Comparison of ENCODE assay signal across 8 mouse cellular contexts in the genomic region with DNA sequence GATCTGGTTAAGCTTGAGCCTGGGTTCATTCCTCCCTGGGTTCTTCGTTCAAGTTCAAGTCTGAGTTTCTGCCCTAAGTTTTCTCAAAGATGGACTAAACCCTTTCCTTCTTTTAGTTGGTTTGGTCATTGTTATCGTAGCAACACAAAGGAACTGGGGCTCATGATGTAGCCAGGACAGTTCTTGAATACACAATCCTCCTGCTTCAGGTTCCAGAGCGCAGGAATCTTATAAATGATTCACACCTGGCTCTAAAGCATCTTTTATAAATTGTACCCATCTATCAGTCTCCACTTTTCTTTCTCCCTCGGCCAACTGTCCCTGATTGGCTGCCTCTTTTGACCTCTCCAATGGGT. TPM values are rescaled to one million over a fixed set of nuclear protein-coding genes. Genes with fewer than 3 reads are reported as not detected.
A peak's percentile ranks its signal among the peaks of the same experiment; 100 is the strongest.
DNase-seq lines count a peak whose midpoint lies in the region; ATAC-seq and TF ChIP-seq lines count a peak whose summit lies in the region.

No protein-coding gene starts in this region.

- no peak for DNase-seq in layer of hippocampus, adult 2 months (ENCODE audit: low spot score in 2 of 2)
- DNase-seq in layer of hippocampus, adult 9-11 months = no peak
- DNase-seq in intestine, embryonic 14.5 days (ENCODE audit: low spot score) = no peak
- no peak for DNase-seq in midbrain, postnatal 0 days (ENCODE audit: low spot score)
- DNase-seq in adrenal gland, postnatal 14 days = no peak
- DNase-seq in left cerebral cortex, postnatal 14 days (ENCODE audit: low spot score in 2 of 2) = no peak

- intact Hi-C loops in left cerebral cortex, postnatal 14 days (cut with DNase I) = loop anchor here (10.0 kb wide), 1 partner anchor 169 kb away; a partner anchor contains a TSS

- H3K9me3 ChIP-seq in embryonic facial prominence, embryonic 12.5 days = no peaks in the 10 kb centered on the region
- H3K9me3 ChIP-seq in intestine, embryonic 14.5 days (ENCODE audit: control insufficient read depth, low read length) = no peaks in the 10 kb centered on the region
- no peaks in the 10 kb centered on the region for H3K9me3 ChIP-seq in midbrain, postnatal 0 days (ENCODE audit: low read length)

- H3K27me3 ChIP-seq in embryonic facial prominence, embryonic 12.5 days = no peaks in the 10 kb centered on the region
- H3K27me3 ChIP-seq in intestine, embryonic 14.5 days (replicated peaks; ENCODE audit: control insufficient read depth, insufficient read depth, low read length) = no peaks in the 10 kb centered on the region
- no peaks in the 10 kb centered on the region for H3K27me3 ChIP-seq in midbrain, postnatal 0 days (ENCODE audit: insufficient read depth, low read length)

- H3K4me2 ChIP-seq in embryonic facial prominence, embryonic 12.5 days (replicated peaks) = peak overlapping the region; percentile 78
- H3K4me2 ChIP-seq in intestine, embryonic 14.5 days (ENCODE audit: low read length) = peak overlapping the region; percentile 82
- peak overlapping the region; percentile 77 for H3K4me2 ChIP-seq in midbrain, postnatal 0 days (ENCODE audit: low read depth, low read length, poor library complexity, severe bottlenecking)

- peak overlapping the region; percentile 95; the same call in 1 of the 2 replicates for H3K9ac ChIP-seq in embryonic facial prominence, embryonic 12.5 days
- H3K9ac ChIP-seq in intestine, embryonic 14.5 days (ENCODE audit: low read length) = peak overlapping the region; percentile 94
- H3K9ac ChIP-seq in midbrain, postnatal 0 days (replicated peaks; ENCODE audit: low read length, poor library complexity, severe bottlenecking) = peak overlapping the region; percentile 99

- no peak for TF ChIP-seq CTCF in layer of hippocampus, adult 2 months (conservative IDR thresholded peaks at IDR 0.05)
- TF ChIP-seq CTCF in midbrain, postnatal 0 days (IDR thresholded peaks at IDR 0.05) = no peak

- peak overlapping the region; percentile 99 for H3K27ac ChIP-seq in layer of hippocampus, adult 2 months
- H3K27ac ChIP-seq in embryonic facial prominence, embryonic 12.5 days = peak overlapping the region; percentile 95
- peak overlapping the region; percentile 95 for H3K27ac ChIP-seq in intestine, embryonic 14.5 days (ENCODE audit: low read depth)
- peak overlapping the region; percentile 98 for H3K27ac ChIP-seq in midbrain, postnatal 0 days (ENCODE audit: low read depth, low read length)

- no peak for ATAC-seq in embryonic facial prominence, embryonic 12.5 days (ENCODE audit: insufficient number of reproducible peaks, insufficient read depth, low FRiP score, low TSS enrichment)
- ATAC-seq in intestine, embryonic 14.5 days (replicated peaks; ENCODE audit: low FRiP score, low TSS enrichment, low read depth) = no peak
- no peak for ATAC-seq in midbrain, postnatal 0 days (ENCODE audit: low FRiP score)
- ATAC-seq in cerebellum, adult (ENCODE audit: insufficient number of reproducible peaks, low FRiP score, low TSS enrichment) = no peak

- peak overlapping the region; percentile 70 for H3K4me3 ChIP-seq in layer of hippocampus, adult 2 months
- peak overlapping the region; percentile 97 for H3K4me3 ChIP-seq in embryonic facial prominence, embryonic 12.5 days
- H3K4me3 ChIP-seq in intestine, embryonic 14.5 days (ENCODE audit: low read depth, low read length) = peak overlapping the region; percentile 88
- H3K4me3 ChIP-seq in midbrain, postnatal 0 days (ENCODE audit: low read depth, low read length) = peak overlapping the region; percentile 94

- peaks cover 25% of the 10 kb centered on the region for H3K36me3 ChIP-seq in embryonic facial prominence, embryonic 12.5 days
- H3K36me3 ChIP-seq in intestine, embryonic 14.5 days (ENCODE audit: control insufficient read depth, insufficient read depth, low read length) = peaks cover 28% of the 10 kb centered on the region
- H3K36me3 ChIP-seq in midbrain, postnatal 0 days (ENCODE audit: insufficient read depth, low read length) = peaks cover 15% of the 10 kb centered on the region

- peaks cover 14% of the 10 kb centered on the region for H3K4me1 ChIP-seq in embryonic facial prominence, embryonic 12.5 days
- H3K4me1 ChIP-seq in intestine, embryonic 14.5 days (replicated peaks; ENCODE audit: control insufficient read depth, insufficient read depth, low read length) = peaks cover 24% of the 10 kb centered on the region
- H3K4me1 ChIP-seq in midbrain, postnatal 0 days (ENCODE audit: insufficient read depth, low read length) = peaks cover 9% of the 10 kb centered on the region; the same call in 1 of the 2 replicates

- WGBS in embryonic facial prominence, embryonic 12.5 days = 48% methylated on average over 4 of the region's 4 CpGs
- WGBS in intestine, embryonic 14.5 days = 47% methylated on average over 4 of the region's 4 CpGs
- 37% methylated on average over 4 of the region's 4 CpGs for WGBS in midbrain, postnatal 0 days

RNA-seq across cellular contexts. Expression of a gene that starts 0.8 kb away (rescaled TPM):
- 10 to 100 TPM; 50.6 to 51.6 TPM for total RNA-seq in layer of hippocampus, adult 2 months (2021)
- 14.8 and 15.4 TPM in 2 replicates for polyA plus RNA-seq in embryonic facial prominence, embryonic 12.5 days (2016; fragmentation: Nextera tagmentation; extraction: Ambion mirVana)
- 12.1 and 13.3 TPM in 2 replicates for polyA plus RNA-seq in intestine, embryonic 14.5 days (2014; fragmentation: Nextera tagmentation; extraction: Ambion mirVana)
- total RNA-seq in midbrain, postnatal 0 days (2014; rRNA removed) = 43.6 and 49.1 TPM in 2 replicates
- polyA plus RNA-seq in midbrain, postnatal 0 days (2015; fragmentation: Nextera tagmentation; extraction: Ambion mirVana) = 7.8 and 9.9 TPM in 2 replicates
- total RNA-seq in adrenal gland, postnatal 14 days (2021) = 66.7 and 66.9 TPM in 2 replicates
- total RNA-seq in left cerebral cortex, postnatal 14 days (2021) = 10 to 100 TPM; 80.3 to 84.3 TPM

RNA-seq across cellular contexts. Expression of a gene that starts 7.3 kb away (rescaled TPM):
- 10 to 100 TPM; 48.6 to 49.2 TPM for total RNA-seq in layer of hippocampus, adult 2 months (2021)
- 15.0 and 17.9 TPM in 2 replicates for polyA plus RNA-seq in embryonic facial prominence, embryonic 12.5 days (2016; fragmentation: Nextera tagmentation; extraction: Ambion mirVana)
- 11.0 and 15.7 TPM in 2 replicates for polyA plus RNA-seq in intestine, embryonic 14.5 days (2014; fragmentation: Nextera tagmentation; extraction: Ambion mirVana)
- 42.8 and 53.2 TPM in 2 replicates for total RNA-seq in midbrain, postnatal 0 days (2014; rRNA removed)
- polyA plus RNA-seq in midbrain, postnatal 0 days (2015; fragmentation: Nextera tagmentation; extraction: Ambion mirVana) = 51.7 and 56.4 TPM in 2 replicates
- 103 and 111 TPM in 2 replicates for total RNA-seq in adrenal gland, postnatal 14 days (2021)
- total RNA-seq in left cerebral cortex, postnatal 14 days (2021) = 10 to 100 TPM; 72.0 to 74.4 TPM

RNA-seq across cellular contexts. Expression of a gene that starts 25.0 kb away (rescaled TPM):
- total RNA-seq in layer of hippocampus, adult 2 months (2021) = under 1 TPM in 1 of 2 experiments, not detected in 1; 0.29 TPM
- 0.33 TPM in 1 of 2 replicates, not detected in the other for polyA plus RNA-seq in embryonic facial prominence, embryonic 12.5 days (2016; fragmentation: Nextera tagmentation; extraction: Ambion mirVana)
- polyA plus RNA-seq in intestine, embryonic 14.5 days (2014; fragmentation: Nextera tagmentation; extraction: Ambion mirVana) = 47.6 and 56.7 TPM in 2 replicates
- total RNA-seq in midbrain, postnatal 0 days (2014; rRNA removed) = 0.16 and 0.61 TPM in 2 replicates
- 0.16 and 0.27 TPM in 2 replicates for polyA plus RNA-seq in midbrain, postnatal 0 days (2015; fragmentation: Nextera tagmentation; extraction: Ambion mirVana)
- 0.78 TPM in 1 of 2 replicates, not detected in the other for total RNA-seq in adrenal gland, postnatal 14 days (2021)
- total RNA-seq in left cerebral cortex, postnatal 14 days (2021) = 1 to 10 TPM in 1 of 2 experiments, not detected in 1; 1.0 TPM

RNA-seq across cellular contexts. Expression of a gene that starts 35.2 kb away (rescaled TPM):
- 10 to 100 TPM; 88.2 to 93.0 TPM for total RNA-seq in layer of hippocampus, adult 2 months (2021)
- 67.6 and 70.1 TPM in 2 replicates for polyA plus RNA-seq in embryonic facial prominence, embryonic 12.5 days (2016; fragmentation: Nextera tagmentation; extraction: Ambion mirVana)
- polyA plus RNA-seq in intestine, embryonic 14.5 days (2014; fragmentation: Nextera tagmentation; extraction: Ambion mirVana) = 94.7 and 99.1 TPM in 2 replicates
- total RNA-seq in midbrain, postnatal 0 days (2014; rRNA removed) = 63.1 and 82.0 TPM in 2 replicates
- polyA plus RNA-seq in midbrain, postnatal 0 days (2015; fragmentation: Nextera tagmentation; extraction: Ambion mirVana) = 145 and 157 TPM in 2 replicates
- total RNA-seq in adrenal gland, postnatal 14 days (2021) = 59.8 and 65.2 TPM in 2 replicates
- 10 to 100 TPM; 88.3 to 92.5 TPM for total RNA-seq in left cerebral cortex, postnatal 14 days (2021)

RNA-seq across cellular contexts. Expression of a gene that starts 35.4 kb away (rescaled TPM):
- 10 to 100 TPM; 69.5 to 71.8 TPM for total RNA-seq in layer of hippocampus, adult 2 months (2021)
- 44.5 and 50.5 TPM in 2 replicates for polyA plus RNA-seq in embryonic facial prominence, embryonic 12.5 days (2016; fragmentation: Nextera tagmentation; extraction: Ambion mirVana)
- polyA plus RNA-seq in intestine, embryonic 14.5 days (2014; fragmentation: Nextera tagmentation; extraction: Ambion mirVana) = 30.5 and 36.0 TPM in 2 replicates
- total RNA-seq in midbrain, postnatal 0 days (2014; rRNA removed) = 94.3 and 103 TPM in 2 replicates
- 91.6 and 93.8 TPM in 2 replicates for polyA plus RNA-seq in midbrain, postnatal 0 days (2015; fragmentation: Nextera tagmentation; extraction: Ambion mirVana)
- total RNA-seq in adrenal gland, postnatal 14 days (2021) = 38.4 and 40.2 TPM in 2 replicates
- 10 to 100 TPM; 75.0 to 77.2 TPM for total RNA-seq in left cerebral cortex, postnatal 14 days (2021)
